Mouse (Mus musculus) MEL-GATA-1-ER (cell line): ENCODE measurements around the gene Scfd2.

Experiments
- DNase-seq: peaks from one replicate; pipeline ENCODE4 v3.0.0-alpha.2; 2012; ENCODE audit warnings: low read depth; ENCODE audit errors: extremely low read depth

Gene Scfd2

GRCm38 (mm10) chr5:74279673-74280072, 251.9 kb downstream of the Scfd2 start:
- no peak for DNase-seq

- DNase-seq: no peak
Measured at GRCm38 (mm10) chr5:74278428-74278827, 253.1 kb downstream of the Scfd2 start.

GRCm38 (mm10) chr5:74277712-74278111, 253.8 kb downstream of the Scfd2 start:
- peak; percentile 43 for DNase-seq

- DNase-seq: no peak
Measured at GRCm38 (mm10) chr5:74277216-74277615, 254.3 kb downstream of the Scfd2 start.

GRCm38 (mm10) chr5:74273313-74273712, 258.2 kb downstream of the Scfd2 start:
- DNase-seq: no peak

GRCm38 (mm10) chr5:74267736-74268369, 263.7 kb downstream of the Scfd2 start:
- DNase-seq: no peak

GRCm38 (mm10) chr5:74267196-74267595, 264.4 kb downstream of the Scfd2 start:
- no peak for DNase-seq

- no peak for DNase-seq
Measured at GRCm38 (mm10) chr5:74266476-74266819, 265.1 kb downstream of the Scfd2 start.

- DNase-seq: no peak
Measured at GRCm38 (mm10) chr5:74265601-74266475, 265.7 kb downstream of the Scfd2 start.

- no peak for DNase-seq
Measured at GRCm38 (mm10) chr5:74265151-74265550, 266.4 kb downstream of the Scfd2 start.

- DNase-seq: no peak
Measured at GRCm38 (mm10) chr5:74264541-74264940, 267.0 kb downstream of the Scfd2 start.

- DNase-seq: no peak
Measured at GRCm38 (mm10) chr5:74261016-74261415, 270.5 kb downstream of the Scfd2 start.

- DNase-seq: no peak
Measured at GRCm38 (mm10) chr5:74260378-74260809, 271.2 kb downstream of the Scfd2 start.

GRCm38 (mm10) chr5:74256705-74257104, 274.9 kb downstream of the Scfd2 start:
- DNase-seq: no peak

GRCm38 (mm10) chr5:74254996-74255395, 276.6 kb downstream of the Scfd2 start:
- no peak for DNase-seq

GRCm38 (mm10) chr5:74253724-74254328, 277.7 kb downstream of the Scfd2 start:
- no peak for DNase-seq

GRCm38 (mm10) chr5:74252672-74253286, 278.8 kb downstream of the Scfd2 start:
- DNase-seq: no peak

GRCm38 (mm10) chr5:74250947-74251346, 280.6 kb downstream of the Scfd2 start:
- no peak for DNase-seq

- no peak for DNase-seq
Measured at GRCm38 (mm10) chr5:74250308-74250707, 281.3 kb downstream of the Scfd2 start.

GRCm38 (mm10) chr5:74249794-74250193, 281.8 kb downstream of the Scfd2 start:
- DNase-seq: no peak

- DNase-seq: no peak
Measured at GRCm38 (mm10) chr5:74246971-74247370, 284.6 kb downstream of the Scfd2 start.

- DNase-seq: no peak
Measured at GRCm38 (mm10) chr5:74246453-74246852, 285.1 kb downstream of the Scfd2 start.
